Mouse (Mus musculus) olfactory bulb, adult 2 months (tissue): ENCODE results near the gene Naif1.

Experiments used
- CTCF ChIP-seq: fragments of 200-500 bp; IDR thresholded peaks from 2 replicates; pipeline ENCODE4 v1.5.1; 2012; ENCODE audit warnings: low read depth, mild to moderate bottlenecking, low read length, moderate library complexity; ENCODE audit not compliant: insufficient read depth
- POLR2A ChIP-seq: fragments of 200-500 bp; IDR thresholded peaks from 2 replicates; pipeline ENCODE4 v1.6.1; 2012; ENCODE audit warnings: mild to moderate bottlenecking, low read depth, low read length, moderate library complexity; ENCODE audit not compliant: insufficient read depth

- TF ChIP-seq CTCF (no peak), POLR2A (no peak)
These were observed 34.7 kb downstream of the Naif1 start for GRCm38 (mm10) chr2:32484933-32485332.
